Mouse (Mus musculus): ENCODE data around the gene Casc3.

Casc3 gene

DNA sequence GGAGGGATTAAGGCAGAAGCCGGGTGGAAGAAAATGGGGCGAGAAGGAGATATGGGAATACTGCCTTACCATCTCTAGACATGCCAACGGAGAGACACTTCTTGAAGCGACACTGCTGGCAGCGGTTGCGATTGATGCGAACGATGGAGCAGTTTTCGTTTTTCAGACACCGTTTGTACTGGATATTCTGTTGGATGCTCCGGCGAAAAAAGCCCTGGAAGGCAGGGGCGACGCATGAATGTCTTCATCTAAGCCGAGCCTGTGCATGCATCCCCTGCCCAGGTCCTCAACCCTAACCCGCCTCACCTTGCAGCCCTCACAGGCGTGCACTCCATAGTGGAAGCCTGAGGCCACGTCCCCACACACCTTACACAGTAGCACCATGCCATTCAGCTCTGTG, 33.6 kb upstream of the Casc3 start:
- in situ Hi-C loops (cut with MboI; ENCODE audit: low pct_unique_long_range_greater_than_20kb in 1 of 2, low sequenced_read_pairs in 2 of 2, unreplicated experiment in 1 of 2): no loop called here

DNA sequence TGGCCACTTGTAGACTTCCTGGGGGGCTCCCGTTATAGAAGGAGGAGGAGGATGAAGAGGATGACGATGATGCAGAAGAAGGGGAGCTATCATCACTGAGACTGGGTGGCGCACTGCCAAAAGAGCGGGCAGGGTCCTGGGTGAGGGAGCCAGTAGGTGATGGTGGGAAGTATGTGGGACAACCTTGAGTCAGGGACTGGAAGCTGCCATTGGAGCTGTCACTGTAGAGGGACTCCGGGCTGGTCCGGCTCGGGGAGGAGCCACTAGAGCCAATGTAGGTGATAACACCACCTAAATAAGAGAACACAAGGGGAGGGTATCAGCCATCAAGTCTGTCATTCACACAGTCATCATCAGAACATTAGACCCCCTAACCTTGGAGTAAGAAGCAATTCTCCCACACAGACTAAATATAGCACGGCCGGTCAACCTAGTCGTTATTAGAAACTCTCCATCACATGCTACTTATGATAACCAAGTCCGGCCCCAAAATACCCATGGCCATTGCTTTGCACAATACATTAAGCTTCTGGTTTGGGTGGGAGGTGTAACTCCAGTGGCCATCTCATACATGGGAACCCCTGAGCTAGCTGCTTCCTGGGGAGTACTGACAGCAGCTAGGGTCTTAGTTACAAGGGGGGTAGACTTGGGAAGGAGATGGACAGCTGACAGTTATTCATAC, 32.7 kb upstream of the Casc3 start:
- in situ Hi-C loops (cut with MboI; ENCODE audit: low pct_unique_long_range_greater_than_20kb in 1 of 2, low sequenced_read_pairs in 2 of 2, unreplicated experiment in 1 of 2): no loop called here

DNA sequence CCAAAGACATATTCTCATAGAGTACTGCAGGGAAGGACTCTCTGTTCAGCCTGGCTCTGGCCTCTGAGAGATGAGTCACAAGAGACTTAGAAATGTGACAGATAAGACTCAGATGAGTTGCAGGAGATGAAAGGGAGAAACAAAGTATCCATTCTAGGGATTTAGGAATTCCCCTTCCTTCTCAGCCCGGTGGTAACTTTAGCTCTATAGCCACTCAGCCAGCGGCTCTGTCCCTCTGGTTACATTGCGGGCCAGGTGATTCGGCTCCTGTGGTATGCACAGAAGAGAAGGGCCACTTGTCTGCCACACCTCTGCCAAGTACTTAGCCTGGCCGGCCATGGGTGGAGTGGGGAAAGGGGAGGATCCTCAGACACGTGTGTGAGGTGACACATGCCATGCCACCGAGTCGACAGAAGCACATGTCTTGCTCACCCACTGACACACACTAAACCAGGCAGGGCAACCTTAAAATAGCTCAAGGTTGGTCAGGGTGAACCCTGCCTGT, 32.0 kb upstream of the Casc3 start:
- in situ Hi-C loops (cut with MboI; ENCODE audit: low pct_unique_long_range_greater_than_20kb in 1 of 2, low sequenced_read_pairs in 2 of 2, unreplicated experiment in 1 of 2): no loop called here

DNA sequence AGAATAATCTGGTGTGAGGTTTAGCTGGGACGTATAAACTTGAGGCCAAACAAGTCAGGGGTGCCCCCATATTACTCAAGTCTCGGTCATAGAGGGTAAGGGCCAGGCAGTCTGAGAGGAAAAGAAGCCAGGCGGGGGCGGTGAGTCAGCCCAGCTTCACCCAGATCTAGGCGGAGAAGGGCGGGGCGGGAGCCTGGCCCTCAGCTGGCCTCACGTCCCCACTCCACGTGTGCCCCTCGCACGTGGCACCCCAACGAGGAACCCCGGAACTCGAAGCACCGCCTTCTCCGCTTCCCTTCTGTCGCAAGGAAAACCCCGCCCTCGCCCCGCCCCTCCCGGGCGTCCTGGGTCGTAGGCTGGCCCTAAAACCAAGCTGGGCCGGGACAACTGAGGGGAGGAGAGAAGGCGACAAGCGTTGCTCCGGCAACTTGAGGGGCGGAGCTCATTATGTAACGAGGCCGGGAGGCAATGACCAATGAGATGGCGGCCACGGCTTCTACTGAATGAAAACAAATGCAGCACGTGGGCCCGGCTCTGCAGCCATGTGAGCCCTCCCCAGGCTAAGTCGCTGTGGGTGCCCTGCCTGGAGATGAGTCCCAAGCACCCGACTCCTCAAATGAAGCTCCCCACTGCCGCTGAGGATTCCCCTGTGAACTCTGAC, 30.9 kb upstream of the Casc3 start:
- in situ Hi-C loops (cut with MboI; ENCODE audit: low pct_unique_long_range_greater_than_20kb in 1 of 2, low sequenced_read_pairs in 2 of 2, unreplicated experiment in 1 of 2): no loop called here

DNA sequence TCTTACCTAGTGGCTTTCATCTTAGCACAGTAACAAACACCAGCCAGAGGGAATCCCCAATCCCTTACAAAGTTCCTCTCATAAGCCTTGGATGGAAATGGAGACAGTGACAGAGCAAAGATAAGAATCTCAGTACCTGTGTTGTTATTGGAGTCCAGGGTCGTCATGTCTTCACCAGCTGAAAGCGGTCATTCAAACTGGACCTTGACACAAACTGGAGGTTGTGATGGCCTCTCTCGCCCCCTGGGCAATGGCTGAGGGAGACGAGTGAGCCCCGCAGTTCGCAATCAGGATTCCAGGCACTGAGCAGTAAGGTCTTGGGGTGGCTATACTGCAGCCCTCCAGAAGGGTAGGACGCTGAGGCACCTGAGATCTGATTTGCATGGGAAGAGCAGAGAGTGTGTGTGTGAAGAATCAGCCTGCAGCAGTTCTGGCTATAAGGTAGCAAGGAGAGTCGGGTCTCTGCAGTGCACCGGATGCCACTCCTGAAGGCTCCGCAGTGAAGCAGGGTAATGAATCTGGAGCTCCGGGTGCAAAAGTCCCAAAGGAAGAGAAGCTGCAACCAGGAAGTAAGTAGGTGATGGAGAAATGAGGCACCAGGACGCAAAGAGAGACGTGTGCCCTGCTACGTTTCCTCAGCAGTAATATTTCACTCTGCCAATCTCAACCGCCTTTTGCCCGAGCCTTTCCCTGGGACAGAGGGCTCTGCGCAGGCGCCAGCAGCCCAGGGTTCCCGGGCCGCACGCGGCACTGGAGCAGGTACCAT, 29.9 kb upstream of the Casc3 start, which contains the start of gene Nr1d1:
TSS of gene Nr1d1 (minus strand) at position 752 of the 766 bp plus-strand sequence.
- in situ Hi-C loops (cut with MboI; ENCODE audit: low pct_unique_long_range_greater_than_20kb in 1 of 2, low sequenced_read_pairs in 2 of 2, unreplicated experiment in 1 of 2): no loop called here

DNA sequence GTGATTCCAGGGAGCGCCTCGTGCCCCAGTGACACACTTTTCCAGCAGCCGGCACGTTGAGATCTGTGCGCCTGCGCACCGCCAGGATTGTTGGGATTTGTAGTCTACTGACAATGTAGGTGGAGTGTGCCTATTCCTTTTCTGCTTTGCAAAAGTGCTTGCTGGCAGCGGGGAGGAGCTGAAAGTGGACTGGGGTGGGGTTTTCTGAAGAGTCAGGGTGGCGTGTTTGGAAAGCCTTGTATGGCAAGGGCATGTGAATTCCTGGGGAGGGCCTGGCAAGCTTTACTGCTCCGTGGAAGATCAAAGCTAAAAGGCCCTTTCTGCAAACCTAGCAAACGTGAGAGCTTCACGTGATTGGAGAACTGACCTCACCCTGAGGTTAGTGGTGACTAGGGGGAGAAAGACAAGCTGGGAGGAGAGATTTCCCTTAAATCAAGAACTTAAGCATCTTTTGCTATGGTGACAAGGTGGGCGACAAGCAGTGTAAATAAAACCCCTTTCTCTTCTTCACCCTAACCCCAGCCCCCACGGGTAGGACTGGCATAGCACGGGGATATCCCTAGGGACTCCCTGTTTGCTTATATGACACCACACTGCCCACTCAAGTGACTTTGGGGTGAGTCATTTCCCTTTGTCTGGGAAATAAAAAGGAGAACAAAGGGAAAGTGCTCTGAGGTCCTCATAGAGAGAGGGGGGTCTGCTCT, 29.2 kb upstream of the Casc3 start:
- in situ Hi-C loops (cut with MboI; ENCODE audit: low pct_unique_long_range_greater_than_20kb in 1 of 2, low sequenced_read_pairs in 2 of 2, unreplicated experiment in 1 of 2): no loop called here

DNA sequence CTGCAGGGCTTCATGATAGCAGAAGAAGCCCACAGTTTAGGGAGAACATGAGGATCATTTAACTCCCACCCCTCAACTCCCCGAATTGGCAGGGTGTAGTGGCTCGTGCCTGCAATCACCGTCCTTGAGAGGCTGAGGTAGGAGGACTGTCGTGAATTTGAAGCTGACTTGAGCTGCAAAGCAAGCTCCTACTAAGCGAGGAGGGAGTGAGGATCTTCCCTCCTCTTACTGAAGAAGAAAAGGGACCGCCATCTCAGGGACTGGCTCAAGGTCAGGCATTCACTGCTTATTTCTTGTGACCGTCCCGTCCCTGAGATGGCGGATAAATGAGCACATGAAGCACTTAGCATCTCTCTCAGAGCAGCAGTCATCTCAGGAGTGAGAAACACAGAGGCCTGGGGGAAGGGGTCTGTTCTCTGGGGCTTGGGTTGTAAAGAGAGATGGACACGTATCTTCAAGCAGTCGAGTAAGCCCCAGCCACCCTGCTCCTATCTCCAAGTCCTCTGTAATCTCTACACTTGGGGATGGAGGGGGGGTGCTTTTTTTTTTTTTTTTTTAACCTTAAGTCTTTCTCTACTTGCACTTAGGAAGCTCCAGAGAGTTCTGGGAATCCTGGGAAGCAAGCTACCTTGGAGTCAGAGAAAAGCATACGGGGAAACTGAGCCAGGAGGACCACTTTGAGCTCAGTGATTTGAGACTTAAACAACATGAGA, 28.5 kb upstream of the Casc3 start:
- in situ Hi-C loops (cut with MboI; ENCODE audit: low pct_unique_long_range_greater_than_20kb in 1 of 2, low sequenced_read_pairs in 2 of 2, unreplicated experiment in 1 of 2): no loop called here

DNA sequence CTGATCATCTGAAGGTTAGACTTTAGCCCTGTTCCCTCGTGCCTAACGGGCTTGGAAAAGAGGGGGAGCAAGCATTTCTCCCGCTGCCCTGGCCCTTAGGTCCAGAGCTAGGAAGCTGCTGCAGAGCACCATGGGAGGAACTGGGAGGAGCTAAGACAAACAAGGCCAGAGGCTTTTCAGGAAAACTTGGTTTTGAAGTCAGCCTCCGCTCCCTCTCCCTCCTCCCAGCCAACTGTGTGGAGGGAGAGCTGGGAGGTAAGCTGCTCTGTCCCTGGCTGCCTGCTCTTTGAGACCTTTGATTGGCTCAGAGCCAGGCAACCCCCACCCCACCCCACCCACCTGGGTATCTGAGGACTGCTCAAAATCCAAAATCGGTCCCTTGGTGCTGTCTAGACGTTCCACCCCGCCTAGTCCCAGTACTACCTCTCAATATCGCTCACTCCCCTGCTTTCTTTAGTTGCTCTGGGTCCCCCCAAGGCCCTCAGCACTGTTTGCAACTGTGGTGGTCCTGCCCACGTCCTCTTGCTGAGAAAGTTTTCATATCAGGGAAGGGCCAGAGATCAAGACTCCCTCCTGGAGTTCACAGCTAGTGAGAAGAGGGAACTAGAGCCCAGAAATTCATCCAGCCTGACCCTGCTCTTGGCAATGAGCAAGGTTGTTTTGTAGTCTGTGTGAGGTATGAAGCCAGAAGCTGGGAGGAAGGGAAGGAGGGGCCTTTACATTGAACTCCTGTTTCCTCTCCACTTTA, 27.7 kb upstream of the Casc3 start:
- in situ Hi-C loops (cut with MboI; ENCODE audit: low pct_unique_long_range_greater_than_20kb in 1 of 2, low sequenced_read_pairs in 2 of 2, unreplicated experiment in 1 of 2): no loop called here

DNA sequence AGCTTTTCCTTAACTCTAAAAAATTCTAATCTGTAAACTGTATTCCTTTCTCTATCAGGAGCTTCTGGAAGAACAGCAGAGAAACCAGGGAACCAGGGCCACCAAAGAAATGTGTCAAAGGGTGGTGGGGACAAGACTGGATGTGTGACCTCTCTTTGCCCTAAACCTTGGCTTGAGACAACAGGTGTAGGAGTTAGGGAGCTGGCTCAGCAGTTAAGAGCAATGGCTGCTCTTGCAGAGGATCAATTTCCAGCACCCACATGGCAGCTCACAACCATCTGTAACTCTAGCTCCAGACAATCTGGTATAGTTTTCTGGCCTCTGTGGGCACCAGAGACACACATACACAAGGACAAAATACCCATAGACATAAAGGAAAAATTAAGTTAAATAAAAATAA, 26.8 kb upstream of the Casc3 start:
- in situ Hi-C loops (cut with MboI; ENCODE audit: low pct_unique_long_range_greater_than_20kb in 1 of 2, low sequenced_read_pairs in 2 of 2, unreplicated experiment in 1 of 2): no loop called here

DNA sequence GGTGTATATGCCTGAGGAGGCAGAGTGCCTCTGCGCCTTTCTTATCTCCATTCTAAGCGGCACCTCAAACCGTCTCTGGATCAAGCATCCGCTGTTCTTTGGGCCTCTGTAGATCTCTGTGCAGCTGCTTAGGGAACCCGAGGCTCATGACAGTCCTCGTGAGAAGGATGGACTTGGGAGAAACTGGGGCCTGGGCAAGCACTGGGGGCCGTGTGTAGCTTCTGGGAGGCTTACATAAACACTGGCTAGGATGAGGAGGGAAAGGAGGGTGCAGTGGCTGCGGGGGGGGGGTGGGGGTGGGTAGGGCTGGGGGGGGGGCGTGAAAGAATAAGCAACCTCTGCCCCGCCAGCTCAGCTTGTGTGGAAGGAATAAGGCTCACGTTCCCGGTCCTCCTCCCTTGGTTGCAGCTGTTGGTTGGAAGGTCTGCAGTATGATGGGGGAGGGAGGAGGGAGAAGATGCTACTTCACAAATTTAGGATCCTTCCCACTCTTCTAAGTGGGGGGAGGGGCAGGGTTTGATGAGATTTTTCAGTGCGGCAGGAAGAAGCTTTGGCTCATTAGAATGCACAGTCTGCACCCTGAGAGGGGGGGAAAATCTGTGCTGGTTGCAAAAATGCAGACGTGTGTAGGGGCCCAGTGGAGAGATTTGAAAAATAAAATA, 22.7 kb upstream of the Casc3 start:
- in situ Hi-C loops (cut with MboI; ENCODE audit: low pct_unique_long_range_greater_than_20kb in 1 of 2, low sequenced_read_pairs in 2 of 2, unreplicated experiment in 1 of 2): loop anchor here (5.0 to 10.0 kb wide), 2 partner anchors 47 to 85 kb away; no protein-coding TSS in a partner anchor

DNA sequence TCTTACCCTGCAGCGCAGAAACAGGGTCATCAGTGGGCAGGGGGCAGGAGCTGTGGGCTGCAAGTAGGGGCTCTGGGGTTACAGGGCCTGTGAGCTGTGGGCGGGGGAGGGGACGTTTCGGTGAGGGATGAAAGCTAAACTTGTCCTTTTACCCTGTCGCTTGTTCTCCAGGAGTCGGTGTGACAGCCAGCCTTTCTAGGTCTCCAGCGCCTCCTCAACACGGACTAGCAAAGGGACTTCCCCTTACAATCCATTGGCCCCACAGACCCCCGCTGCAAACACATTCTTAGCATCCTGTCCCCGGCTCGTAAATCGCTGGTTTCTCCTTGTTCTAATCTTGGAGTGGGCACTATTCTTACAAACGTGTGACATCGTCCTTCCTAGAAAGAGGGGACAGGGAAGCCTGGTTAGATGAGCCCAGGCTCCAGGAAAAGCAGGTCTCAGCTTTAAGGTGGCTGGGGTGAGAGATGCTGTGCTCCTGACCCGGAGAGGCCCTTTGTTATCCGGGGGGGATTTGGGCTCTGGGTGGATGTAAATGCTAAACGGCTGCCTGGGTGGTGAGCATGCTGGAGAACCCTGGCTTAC, 22.0 kb upstream of the Casc3 start:
- in situ Hi-C loops (cut with MboI; ENCODE audit: low pct_unique_long_range_greater_than_20kb in 1 of 2, low sequenced_read_pairs in 2 of 2, unreplicated experiment in 1 of 2): loop anchor here (5.0 to 10.0 kb wide), 2 partner anchors 48 to 85 kb away; no protein-coding TSS in a partner anchor

DNA sequence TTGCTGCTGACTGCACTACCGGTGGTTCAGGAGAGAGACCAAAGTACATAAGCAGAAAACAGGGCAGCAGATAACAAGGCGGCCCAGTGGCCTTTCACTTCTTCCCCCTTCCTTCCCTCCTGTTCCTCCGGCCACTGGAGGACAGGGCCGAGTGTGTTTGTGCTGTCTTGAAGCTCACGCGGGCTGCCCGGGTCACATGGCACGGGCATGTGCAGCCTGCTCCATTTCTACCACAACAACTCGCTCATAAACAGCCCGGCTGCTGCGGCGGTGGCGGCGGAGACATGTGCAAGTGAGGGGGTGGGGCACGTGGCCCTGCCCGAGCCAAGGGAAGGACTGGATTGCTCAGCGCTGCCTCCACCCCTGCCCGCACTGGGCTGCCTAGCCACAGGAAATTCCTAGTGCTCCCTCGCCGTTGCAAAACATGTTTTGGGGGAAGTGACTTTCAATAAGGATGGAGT, 21.4 kb upstream of the Casc3 start:
- in situ Hi-C loops (cut with MboI; ENCODE audit: low pct_unique_long_range_greater_than_20kb in 1 of 2, low sequenced_read_pairs in 2 of 2, unreplicated experiment in 1 of 2): loop anchor here (5.0 to 10.0 kb wide), 2 partner anchors 48 to 86 kb away; no protein-coding TSS in a partner anchor

DNA sequence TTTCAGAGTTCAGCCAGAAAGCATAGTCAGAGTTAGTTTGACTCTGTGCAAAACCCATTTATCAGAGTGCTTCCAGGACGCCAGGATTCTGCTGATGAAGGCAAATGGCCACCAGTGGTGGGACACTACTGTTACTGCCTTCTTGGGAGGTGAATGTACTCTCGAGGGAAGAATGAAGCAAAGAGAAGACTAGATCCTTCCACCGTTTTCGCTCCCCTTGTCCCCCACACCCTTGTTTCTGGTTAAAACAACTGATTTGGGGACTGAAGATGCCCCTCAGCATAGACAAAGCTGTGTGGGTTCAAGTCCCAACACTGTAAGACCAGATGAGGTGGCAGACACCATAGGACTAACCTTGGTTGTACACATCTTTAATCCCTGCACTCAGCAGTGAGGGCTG, 20.6 kb upstream of the Casc3 start:
- in situ Hi-C loops (cut with MboI; ENCODE audit: low pct_unique_long_range_greater_than_20kb in 1 of 2, low sequenced_read_pairs in 2 of 2, unreplicated experiment in 1 of 2): loop anchor here (5.0 to 10.0 kb wide), 2 partner anchors 49 to 87 kb away; no protein-coding TSS in a partner anchor

DNA sequence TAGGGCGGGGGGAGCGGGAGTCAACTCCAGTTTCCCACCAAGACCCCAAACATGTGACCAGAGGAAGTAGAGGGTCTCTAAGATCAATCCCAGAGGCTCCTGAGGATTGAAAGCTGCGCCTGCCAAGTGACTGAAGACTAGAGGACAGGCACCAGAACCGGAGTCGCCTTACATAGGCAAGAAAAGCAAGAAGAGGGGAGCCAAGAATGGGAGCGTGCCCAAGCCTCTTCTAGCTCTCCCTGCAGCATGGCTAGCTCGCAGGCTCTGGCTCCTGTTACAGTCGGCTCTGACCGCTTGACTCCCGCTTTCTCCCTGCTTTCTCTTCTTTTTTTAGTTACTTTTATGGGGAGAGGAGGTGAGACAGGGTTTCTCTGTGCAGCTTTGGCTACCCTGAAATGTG, 19.5 kb upstream of the Casc3 start:
- in situ Hi-C loops (cut with MboI; ENCODE audit: low pct_unique_long_range_greater_than_20kb in 1 of 2, low sequenced_read_pairs in 2 of 2, unreplicated experiment in 1 of 2): loop anchor here in 1 of 2 experiments (10.0 kb wide), 1 partner anchor 50 kb away; no protein-coding TSS in a partner anchor

DNA sequence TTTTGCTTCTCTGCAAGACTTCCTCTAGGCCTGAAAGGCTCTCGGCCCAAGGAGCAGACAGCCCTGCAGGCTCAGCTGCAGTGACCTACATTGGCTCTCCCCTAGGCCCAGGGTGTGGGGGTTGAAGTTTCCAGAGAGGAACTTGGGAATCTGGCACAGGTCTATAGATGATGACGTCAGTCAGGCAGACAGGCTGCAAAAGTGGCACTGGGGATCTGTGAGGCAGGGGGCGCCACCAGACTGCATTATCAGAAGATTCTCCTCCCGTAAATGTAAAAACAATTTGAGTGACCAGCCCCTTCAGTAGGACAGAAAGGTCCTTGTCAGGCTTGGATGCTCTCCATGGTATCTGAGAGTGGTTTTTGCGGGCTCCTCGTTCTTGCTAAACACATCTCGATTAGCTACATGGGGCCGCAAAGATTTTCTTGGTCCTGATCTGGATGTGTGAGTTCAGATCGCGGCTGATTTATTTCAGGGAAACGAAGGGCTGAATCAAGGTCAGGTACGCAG, 18.9 kb upstream of the Casc3 start:
- in situ Hi-C loops (cut with MboI; ENCODE audit: low pct_unique_long_range_greater_than_20kb in 1 of 2, low sequenced_read_pairs in 2 of 2, unreplicated experiment in 1 of 2): loop anchor here in 1 of 2 experiments (10.0 kb wide), 1 partner anchor 51 kb away; no protein-coding TSS in a partner anchor

All from mouse embryonic stem cell (cell line).